Mouse (Mus musculus) spleen, postnatal 4 days (tissue): Measurements from ENCODE around the gene Gbp2b.
"Not testable (repeated sequence)": the region's sequence is repeated elsewhere in the genome, so short reads cannot be mapped to it uniquely, and the experiment has no call there.

Experiments
- DNase-seq, 2 experiments: peaks; one replicate each; pipeline ENCODE4 v3.0.0; 2022; ENCODE audit warnings: low spot score in 2 of 2

Gbp2b gene

DNA sequence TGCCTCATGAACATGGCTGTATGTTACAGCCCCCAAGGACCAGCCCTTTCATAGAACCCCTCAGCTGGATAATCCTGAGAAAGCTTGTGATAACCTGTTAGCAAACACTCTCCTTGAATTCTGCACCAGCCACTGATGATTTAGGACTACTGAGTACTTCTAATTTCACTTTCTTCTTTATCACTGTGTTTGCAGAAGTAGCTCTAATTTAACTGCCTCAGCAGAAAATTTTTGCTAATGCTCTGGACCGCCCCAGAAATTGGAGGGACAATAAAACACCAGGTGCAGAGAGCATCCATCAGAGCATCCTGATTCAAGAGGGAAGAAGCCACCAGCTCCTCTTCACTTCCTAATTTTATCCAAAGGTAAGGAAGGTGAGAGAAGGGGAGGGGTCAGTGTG is at the start of gene Gbp2b:
Gene Gbp2b (plus strand): TSS at position 301 of the 400 bp plus-strand sequence.
- DNase-seq = no peak

DNA sequence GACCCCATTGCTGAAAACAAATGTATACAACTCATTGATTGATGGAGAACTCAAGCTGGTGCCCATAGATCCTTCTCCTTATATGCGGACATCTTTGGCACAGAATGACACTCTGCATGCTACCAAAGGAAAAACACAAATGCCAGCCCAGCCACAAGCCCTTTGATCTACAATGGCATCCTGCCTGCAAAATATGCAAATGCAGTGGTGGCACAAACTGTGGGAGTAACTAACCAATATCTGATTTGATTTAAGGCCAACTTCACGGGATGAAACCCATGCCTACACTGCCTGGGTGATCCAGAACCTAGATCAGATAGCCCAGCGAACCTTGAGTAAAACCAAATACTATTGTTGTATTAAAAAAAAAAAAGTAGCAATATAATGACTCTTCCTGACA is 48.0 kb upstream of the Gbp2b start:
- no peak for DNase-seq

DNA sequence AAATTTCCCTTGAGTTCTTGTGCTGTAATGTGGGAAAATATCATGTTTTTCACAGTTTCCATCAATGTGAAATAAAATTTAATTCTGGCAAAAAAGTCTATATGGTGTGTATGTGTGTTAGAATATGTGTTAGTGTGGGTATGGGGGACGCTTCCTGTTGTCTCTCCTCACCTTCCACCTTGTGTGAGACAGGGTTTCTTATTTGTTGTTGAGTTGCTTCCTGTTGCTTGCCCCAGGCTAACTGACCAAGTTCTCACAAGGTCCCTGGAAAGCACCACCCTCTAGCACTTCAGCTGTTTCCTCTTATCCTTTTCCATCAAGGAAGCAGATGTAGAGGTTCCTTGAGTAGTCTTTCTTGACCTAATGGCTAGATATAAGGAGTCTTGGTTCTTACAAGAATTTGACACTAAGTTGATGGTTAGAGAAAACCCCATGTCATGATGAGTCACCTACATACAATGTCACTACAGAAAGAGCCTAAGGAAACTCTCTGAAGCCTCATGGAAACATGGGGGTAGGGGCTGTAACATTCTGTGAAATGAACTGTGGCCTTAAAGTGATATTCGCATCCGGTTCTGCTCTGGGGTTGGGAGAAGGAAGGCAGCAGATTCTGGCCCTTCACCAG is 44.5 kb upstream of the Gbp2b start:
- no peak for DNase-seq

DNA sequence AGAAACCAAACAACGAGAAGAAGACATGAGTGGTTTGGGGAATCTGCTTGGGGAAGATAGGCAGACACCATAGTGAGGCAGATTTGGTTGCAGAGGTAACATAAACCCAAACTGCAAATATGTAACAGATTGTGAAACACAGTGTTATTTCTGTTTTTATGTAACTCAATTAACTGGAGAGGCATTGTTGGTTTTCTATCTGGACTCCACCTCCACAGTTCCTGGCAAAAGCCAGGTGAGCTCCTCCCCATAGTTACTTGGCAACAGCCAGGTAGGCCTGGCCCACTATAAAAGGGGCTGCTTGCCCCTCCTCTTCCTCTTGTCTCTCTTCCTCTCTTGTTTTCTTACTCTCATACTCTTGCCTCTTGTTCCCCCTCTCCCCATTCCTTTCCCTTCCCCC is 40.0 kb upstream of the Gbp2b start:
- no peak for DNase-seq

DNA sequence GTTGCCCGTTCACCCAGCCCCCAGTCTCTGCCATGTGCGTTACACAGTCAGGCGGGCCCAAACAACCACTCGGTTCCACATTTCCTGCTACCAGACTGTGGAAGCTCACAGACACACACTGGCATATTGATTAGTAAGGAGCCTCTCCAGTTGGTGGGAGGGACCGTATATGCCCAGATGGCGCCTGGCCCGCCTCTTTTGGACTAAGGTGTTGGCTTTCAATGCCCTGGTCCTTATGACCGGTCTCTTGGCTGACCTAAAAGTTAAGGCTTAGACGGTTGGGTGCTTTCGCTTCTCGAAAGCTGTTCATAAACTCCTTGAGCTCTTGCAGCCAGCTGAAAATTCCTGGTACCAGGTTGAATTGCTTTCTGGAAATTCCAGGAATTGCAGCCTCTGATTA is 39.0 kb upstream of the Gbp2b start:
- no peak for DNase-seq

DNA sequence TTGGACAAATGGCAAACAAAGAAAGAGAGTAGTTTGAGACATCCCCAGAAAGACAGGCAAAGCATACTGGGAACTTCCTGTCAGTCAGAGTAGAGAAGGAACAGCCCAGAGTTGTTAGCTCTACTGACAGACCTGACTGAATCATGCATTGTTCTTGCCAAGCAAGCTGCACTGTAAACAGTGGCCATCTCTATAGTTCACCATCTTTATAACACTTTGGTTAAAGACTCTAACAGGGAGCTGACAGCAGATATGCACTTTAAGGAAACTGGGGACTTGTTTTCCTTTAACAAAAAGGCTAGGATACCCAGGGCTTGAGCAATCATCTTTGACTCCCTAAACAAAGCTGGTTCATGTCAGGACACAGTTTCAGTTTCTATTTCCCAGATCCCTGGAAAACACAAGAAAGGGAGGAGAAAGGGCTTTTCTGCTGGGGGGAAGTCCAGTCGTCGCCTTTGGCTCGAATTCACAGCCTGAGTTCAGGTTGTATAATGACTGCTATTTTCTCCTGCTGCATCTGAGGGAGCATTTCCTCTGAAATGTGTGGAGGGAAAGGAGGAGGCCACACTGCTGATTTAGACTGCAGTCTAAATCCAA is 34.9 kb upstream of the Gbp2b start, which contains the start of gene Gbp3:
Gene Gbp3 (plus strand): TSS at position 395 of the 597 bp plus-strand sequence.
- no peak for DNase-seq

DNA sequence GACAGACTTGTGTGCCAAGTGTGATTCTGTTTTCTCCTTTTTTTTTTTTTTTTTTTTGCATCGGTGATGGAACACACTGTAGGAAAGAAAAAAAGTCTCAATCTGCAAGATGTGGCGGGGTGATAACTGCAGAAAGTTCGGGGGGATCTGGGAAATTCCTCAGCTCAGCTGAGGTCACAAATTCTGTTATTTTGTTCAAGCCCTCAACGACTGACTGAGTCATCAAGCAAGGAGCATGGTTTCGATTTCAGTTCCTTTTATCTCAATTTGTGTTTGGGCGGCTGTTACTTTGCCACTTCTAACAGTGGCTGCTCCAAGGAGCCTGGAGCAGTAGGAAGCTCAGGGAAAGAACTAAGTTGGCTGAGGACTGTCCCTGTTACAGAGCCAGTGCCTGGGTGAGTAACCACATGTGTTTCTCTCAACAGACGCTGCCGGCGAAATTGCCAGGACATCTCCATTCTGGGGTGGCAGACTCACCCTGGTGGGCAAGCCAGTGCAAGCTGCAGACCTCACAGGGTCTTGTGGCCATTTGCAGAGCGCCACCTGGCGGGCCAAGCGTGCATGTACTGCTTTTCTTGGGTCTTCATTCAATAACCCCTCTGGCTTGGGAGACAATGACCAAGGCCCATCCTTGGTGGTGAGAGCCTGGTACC is 34.2 kb upstream of the Gbp2b start:
- peak; percentile 80 to 92 for DNase-seq

DNA sequence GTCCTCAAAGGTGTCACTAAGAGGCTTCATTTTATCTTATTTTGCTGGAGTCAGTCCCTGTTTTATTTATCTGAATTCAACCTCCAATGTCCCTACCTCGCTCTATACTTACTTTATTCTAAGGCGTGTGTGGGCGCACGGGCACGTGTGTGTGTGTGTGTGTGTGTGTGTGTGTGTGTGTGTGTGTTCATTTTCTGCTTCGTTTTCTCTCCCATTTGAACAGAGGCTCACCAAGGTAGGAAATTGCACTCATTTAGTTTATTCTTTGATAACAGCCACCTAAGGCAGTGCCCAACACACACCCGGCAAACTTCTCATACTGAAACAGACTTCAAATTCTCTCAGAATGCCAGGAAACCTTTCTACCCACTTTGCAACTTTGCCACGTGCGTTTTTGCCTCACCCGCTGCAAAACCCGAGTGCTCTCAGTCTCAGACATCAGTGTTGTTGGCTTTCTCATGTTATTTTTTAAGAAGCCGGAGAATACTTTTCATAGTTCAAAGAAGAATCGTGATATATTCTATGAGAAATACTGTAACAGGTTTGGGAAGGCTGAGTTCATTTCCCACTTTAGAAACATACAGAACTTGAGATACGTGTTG is 33.5 kb upstream of the Gbp2b start:
- DNase-seq = no peak

DNA sequence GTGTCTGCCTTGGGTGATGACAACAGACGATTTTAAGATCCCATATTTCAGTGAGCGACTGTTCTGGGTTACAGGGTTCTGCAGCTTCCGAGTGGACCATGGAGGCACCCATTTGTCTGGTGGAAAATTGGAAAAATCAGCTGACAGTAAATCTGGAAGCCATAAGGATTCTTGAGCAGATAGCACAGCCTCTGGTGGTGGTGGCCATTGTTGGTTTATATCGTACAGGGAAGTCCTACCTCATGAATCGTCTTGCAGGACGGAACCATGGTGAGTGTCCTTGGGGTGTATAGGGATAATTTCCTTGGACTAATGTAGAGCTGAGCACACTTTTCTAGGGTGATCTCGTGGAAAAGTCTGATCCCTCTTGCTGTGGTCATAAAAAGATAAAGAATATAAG is 33.0 kb upstream of the Gbp2b start:
- no peak for DNase-seq

DNA sequence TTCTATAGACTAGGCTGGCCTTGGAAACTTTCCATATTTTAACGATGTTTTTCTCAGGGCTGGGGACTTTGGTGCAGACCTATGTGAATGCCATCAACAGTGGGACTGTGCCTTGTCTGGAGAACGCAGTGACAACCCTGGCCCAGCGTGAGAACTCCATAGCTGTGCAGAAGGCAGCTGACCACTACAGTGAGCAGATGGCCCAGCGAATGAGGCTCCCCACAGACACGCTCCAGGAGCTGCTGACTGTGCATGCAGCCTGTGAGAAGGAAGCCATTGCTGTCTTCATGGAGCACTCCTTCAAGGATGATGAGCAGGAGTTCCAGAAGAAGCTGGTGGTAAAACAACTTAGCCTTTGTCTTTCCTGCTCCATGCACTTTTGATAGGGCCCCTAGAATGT is 27.2 kb upstream of the Gbp2b start:
- not testable (repeated sequence) for DNase-seq

DNA sequence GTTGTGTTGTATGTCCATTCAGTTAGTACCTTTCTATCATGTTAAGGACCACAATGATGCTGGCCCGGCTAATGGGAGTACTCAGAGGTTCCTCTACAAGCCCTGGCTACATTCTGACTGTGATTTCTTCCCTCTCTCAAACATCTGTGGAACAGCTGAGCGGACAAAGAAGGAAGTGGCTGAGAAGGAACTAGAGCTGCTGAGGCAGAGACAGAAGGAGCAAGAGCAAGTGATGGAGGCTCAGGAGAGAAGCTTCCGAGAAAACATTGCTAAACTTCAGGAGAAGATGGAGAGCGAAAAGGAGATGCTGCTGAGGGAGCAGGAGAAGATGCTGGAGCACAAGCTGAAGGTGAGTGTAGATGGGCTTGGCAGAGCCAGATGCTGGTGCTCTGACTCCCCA is 23.9 kb upstream of the Gbp2b start:
- DNase-seq = no peak

DNA sequence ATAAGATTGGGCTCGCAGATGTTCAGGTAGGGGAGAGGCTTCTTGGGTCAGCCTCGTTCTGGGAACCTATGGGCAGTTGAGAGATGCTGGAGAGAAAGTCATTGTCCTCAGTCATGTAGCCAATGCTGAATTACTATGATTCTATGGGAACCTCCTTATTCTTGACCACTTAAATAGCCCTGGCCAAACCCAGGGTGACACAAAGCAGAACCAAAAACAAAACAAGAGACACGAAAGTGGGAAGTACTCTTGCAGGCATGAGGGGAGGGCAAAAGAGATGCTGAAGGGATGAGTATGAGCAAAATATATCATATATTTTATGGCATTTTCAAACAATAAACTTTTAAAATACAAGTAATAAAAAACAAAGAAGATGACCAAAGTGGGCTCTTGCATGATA is 17.5 kb upstream of the Gbp2b start:
- DNase-seq = no peak

DNA sequence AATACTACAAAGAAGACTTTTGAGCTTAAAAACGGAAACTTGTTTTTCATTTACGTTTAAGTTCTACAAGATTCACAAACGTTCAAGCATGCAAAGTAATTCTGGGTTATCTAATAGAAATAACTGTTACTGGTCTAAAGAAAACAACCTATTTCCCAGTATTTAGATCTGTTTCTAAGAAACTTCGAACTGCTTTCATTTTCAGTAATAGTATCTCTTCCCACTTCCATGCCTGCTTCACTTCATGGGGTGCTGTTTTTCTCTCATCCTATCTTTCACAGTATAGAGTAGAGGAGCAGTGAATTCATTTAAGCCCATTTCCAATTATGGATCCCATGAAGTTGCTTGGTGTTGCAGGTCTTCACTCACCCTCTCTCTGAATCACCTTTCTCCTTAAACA is 16.3 kb upstream of the Gbp2b start:
- no peak for DNase-seq

DNA sequence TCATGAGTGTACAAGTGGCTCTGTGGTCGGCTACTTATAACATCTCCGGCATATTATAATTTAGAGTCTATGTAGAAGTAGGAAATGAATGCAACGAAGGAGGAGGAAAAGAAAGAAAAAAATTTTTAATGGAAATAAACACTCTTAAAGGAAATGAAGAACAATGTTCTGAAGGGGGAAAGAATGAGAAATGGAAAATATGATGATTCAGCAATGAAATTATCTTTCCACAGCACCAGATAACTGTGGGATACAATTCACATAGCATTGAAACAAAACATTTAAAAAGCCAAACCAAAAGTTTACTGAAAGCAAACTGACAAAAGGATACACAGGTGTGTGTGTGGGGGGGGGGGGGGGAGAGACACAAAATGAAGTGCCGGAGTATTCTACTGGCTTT is 11.6 kb upstream of the Gbp2b start:
- no peak for DNase-seq

DNA sequence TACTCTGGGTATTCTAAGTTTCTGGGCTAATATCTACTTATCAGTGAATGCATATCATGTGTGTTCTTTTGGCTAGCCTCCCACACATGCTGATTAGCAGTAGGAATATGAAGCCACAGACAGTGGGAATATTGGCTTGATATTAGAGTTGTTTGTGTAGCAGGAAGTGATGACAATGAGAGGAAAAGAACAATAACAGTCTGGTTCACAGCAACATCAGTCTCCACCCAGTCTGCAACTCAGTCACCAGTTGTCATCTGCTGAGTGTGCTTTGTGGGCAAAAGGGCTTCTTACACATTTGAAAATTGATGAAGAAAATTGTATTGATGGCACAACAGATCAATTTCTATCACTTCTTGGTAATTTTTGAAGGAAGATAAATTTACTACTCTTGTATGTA is 7.3 kb upstream of the Gbp2b start:
- no peak for DNase-seq

DNA sequence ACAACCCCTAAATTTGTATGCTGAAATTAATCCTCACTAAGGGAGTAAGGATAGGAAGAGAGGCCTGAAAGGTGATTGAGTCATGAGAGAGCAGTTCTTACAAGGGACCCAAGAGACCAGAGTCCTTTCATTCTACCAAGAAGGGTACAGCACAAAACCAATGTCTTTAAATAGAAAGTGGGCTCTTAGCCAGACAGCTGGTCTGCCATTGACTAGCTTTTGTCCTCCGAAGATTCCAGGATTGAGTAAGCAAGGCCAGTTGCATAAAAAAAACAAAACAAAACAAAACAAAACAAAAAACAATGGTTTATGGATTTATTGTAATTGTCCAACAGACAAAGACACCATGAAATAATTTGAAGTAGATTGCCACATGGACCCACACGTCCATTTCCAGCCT is 5.8 kb upstream of the Gbp2b start:
- no peak for DNase-seq

DNA sequence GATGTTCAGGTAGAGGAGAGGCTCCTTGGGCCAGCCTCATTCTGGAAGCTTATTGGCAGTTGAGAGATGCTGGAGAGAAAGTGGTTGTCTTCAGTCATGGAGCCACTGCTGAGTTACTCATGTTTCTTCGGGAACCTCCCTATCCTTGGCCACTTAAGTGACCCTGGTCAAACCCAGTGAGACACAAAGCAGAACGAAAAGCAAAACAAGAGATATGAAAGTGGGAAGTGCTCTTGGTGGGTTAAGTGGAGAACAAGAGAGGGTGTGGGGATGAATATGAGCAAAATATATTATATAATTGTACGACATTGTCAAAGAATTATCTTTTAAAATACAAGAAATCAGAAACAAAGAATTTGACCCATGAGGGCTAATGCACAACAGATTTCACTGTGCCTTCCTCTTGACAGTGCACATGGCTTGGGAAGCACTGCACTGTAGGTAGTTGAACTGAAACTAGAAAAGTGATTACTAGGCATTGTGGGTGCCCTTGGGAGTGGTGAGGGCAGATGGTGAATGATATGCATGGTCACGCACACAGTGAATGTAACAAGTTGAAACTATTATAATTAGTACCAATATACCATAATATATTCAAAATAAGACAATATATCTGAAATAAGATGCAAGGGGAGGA is 4.1 kb upstream of the Gbp2b start:
- DNase-seq = no peak

DNA sequence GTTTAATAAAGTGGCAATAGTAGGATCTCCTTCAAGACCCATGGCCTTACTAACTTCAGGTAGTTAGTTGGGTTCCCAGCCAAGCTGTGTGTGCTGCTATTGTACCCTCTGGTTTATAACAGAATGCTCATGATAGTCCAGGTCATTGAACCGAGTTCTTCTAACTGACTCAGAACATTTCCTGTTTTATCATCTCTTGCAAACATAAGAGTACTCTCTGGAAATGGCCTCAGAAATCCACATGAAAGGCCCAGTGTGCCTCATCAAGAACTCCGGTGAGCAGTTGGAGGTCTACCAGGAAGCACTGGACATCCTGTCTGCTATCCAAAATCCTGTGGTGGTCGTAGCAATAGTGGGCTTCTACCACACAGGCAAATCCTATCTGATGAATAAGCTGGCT is 3.3 kb downstream of the Gbp2b start:
- no peak for DNase-seq

DNA sequence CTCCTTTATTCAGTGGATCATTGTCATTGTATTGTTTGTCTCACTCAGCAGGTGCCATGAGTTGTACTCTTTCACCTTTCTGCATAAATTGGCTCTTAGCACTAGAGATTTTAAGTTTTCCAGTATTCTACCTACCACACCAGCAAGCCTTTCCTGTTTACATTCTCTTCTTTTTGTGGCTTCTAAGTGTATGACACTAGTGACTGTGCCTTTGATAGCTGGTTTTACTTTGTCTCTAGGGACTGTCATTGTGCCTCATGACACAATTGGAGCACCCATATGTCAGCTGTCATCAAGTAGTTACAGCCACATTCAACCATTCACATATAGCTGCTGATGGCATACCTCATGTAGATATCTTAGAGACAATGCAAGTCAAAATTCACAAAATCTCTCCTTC is 7.0 kb downstream of the Gbp2b start:
- no peak for DNase-seq

DNA sequence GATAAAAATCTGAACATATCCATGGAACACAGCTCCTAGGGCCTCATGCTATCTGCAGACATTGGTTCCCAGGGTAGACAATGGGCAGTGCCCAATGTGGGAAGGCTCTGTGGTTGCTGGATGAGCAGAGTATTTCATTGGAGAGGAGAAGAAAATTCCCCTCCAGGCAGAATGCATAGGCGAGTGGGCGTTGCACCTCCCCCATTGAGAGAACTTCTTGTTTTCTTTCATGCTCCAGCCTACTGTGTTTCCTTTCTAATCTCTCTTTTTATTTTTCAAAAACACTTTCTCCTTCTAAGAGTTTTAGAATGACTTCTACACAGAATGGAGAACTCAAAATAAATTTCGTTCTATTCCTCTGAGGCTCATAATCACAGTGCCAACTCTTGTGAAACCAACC is 24.0 kb downstream of the Gbp2b start:
- DNase-seq = no peak

DNA sequence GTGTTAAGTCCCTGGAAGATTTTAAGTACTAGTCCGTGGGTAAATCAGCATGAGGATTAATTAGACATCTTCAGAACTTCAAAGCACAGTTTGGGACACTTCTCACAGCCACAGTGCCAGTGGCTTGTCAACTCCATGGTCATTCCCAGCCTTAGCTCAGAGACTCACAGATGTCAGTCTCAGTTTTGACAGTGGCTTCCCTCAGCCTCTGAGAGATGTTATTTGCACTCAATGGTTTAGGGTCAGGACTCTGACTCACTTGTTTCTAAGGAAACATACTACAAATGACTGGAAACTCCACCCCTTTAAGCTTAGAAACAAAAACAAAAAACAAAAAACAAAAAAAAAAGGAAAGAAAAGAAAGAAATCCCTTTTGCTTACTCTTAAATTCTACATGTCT is 25.0 kb downstream of the Gbp2b start:
- no peak for DNase-seq

DNA sequence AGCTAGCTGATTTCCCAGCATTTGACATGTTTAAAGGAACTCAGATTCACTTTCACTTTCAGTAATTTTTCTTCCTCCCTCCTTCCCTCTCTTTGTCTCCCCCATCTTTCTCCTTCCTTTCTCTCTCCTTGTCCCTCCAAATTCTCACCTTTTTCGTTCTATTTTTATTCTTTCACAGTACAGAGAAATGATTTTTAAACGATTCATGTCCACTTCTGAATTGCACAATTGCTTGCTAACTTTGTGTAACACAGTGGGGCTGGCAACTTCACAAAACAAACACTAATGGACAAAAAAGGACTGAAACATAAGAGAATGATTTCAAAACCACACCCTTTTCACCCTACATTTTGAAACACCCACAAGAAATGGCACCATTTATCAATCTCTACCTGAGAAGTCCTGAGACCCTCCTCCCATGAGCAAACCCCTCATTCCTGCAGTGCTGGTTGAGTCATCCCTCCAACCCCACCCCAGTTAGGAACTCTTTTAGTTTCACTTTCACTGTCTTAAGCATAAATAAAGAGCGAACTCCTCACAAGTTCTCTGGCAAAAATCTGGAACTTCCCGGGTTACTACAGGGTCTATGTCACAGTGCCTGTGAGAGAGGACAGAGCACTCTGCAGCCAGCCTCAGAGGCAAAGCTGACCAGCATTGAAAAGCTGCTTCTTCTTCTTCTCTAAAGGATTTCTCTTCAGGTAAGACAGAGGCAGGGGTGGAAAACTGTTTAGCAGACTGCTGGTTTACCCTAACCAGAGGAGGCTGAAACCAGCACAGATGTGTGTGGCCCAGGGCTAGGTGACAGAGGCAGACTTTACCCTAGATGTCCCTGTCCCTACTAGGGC is 25.7 kb downstream of the Gbp2b start, which contains the start of gene Gbp2:
Gene Gbp2 (plus strand): TSS at position 492 of the 845 bp plus-strand sequence.
- DNase-seq = no peak
